ENCODE assay signal across 8 mouse cellular contexts in genomic region chr1:151499815-151500501, GRCm38 (mm10). TPM values are rescaled to one million over a fixed set of nuclear protein-coding genes. Genes with fewer than 3 reads are reported as not detected.
DNase-seq lines count a peak whose midpoint lies in the region; ATAC-seq and TF ChIP-seq lines count a peak whose summit lies in the region.

No protein-coding gene starts in this region.

- no peaks in the 10 kb centered on the region for H3K27me3 ChIP-seq in ES-Bruce4 (ENCODE audit: control insufficient read depth, insufficient read depth, low read length, poor library complexity, severe bottlenecking)
- H3K27me3 ChIP-seq in forebrain, embryonic 15.5 days, result no peaks in the 10 kb centered on the region
- no peaks in the 10 kb centered on the region for H3K27me3 ChIP-seq in lung, embryonic 16.5 days (ENCODE audit: control insufficient read depth, insufficient read depth, low read depth, low read length)

- intact Hi-C loops in heart, postnatal 25 days (cut with DNase I), result no loop called here

- peak; percentile 57; the same call in 1 of the 2 replicates for ATAC-seq in forebrain, embryonic 15.5 days (replicated peaks)
- peak; percentile 55 for ATAC-seq in lung, embryonic 16.5 days (ENCODE audit: low read depth)

- peak; percentile 63 for DNase-seq in cerebellum, adult 11-12 months
- DNase-seq in heart, postnatal 25 days (ENCODE audit: low spot score), result peak; percentile 34
- peak; percentile 17 to 20 for DNase-seq in layer of hippocampus, adult 8-10 months (ENCODE audit: low spot score in 2 of 2)
- peak; percentile 51 to 59 for DNase-seq in thymus, postnatal 10 days (ENCODE audit: low spot score in 2 of 2)

- 0% methylated on average over 47 of the region's 59 CpGs for WGBS in forebrain, embryonic 15.5 days
- WGBS in lung, embryonic 16.5 days, result 0% methylated on average over 58 of the region's 59 CpGs
- WGBS in olfactory bulb, adult 2 months, result under 1% methylated on average over 52 of the region's 59 CpGs

- no peak for TF ChIP-seq EP300 in ES-Bruce4 (IDR thresholded peaks at IDR 0.05; ENCODE audit: insufficient read depth, low read depth, low read length)

- no peaks in the 10 kb centered on the region for H3K9me3 ChIP-seq in ES-Bruce4 (replicated peaks; ENCODE audit: control insufficient read depth, insufficient read depth, low read length, poor library complexity, severe bottlenecking)
- no peaks in the 10 kb centered on the region for H3K9me3 ChIP-seq in forebrain, embryonic 15.5 days
- H3K9me3 ChIP-seq in lung, embryonic 16.5 days (ENCODE audit: control insufficient read depth, low read length), result no peaks in the 10 kb centered on the region

- no peak for TF ChIP-seq POLR2A in ES-Bruce4 (IDR thresholded peaks at IDR 0.05; ENCODE audit: insufficient read depth, low read length)
- TF ChIP-seq POLR2A in olfactory bulb, adult 2 months (IDR thresholded peaks at IDR 0.05; ENCODE audit: insufficient read depth, low read depth, low read length), result no peak

- no peak for TF ChIP-seq CTCF in ES-Bruce4 (IDR thresholded peaks at IDR 0.05; ENCODE audit: low read depth, low read length)
- no peak for TF ChIP-seq CTCF in olfactory bulb, adult 2 months (IDR thresholded peaks at IDR 0.05; ENCODE audit: insufficient read depth, low read depth, low read length)

- H3K9ac ChIP-seq in ES-Bruce4 (ENCODE audit: low read depth, poor library complexity, severe bottlenecking), result peak overlapping the region; percentile 89
- peak overlapping the region; percentile 97 for H3K9ac ChIP-seq in forebrain, embryonic 15.5 days (replicated peaks)
- H3K9ac ChIP-seq in lung, embryonic 16.5 days (ENCODE audit: low read length), result peak overlapping the region; percentile 97

- H3K4me3 ChIP-seq in ES-Bruce4 (ENCODE audit: low read depth, low read length), result peak overlapping the region; percentile 92
- H3K4me3 ChIP-seq in forebrain, embryonic 15.5 days, result peak overlapping the region; percentile 93
- peak overlapping the region; percentile 88 for H3K4me3 ChIP-seq in lung, embryonic 16.5 days (ENCODE audit: low read length)
- peak overlapping the region; percentile 70 for H3K4me3 ChIP-seq in olfactory bulb, adult 2 months (ENCODE audit: insufficient read depth, low read depth, low read length)

- peak overlapping the region; percentile 63 for H3K4me2 ChIP-seq in forebrain, embryonic 15.5 days (replicated peaks)
- H3K4me2 ChIP-seq in lung, embryonic 16.5 days (ENCODE audit: low read depth, low read length), result peak overlapping the region; percentile 59

- no peaks in the 10 kb centered on the region for H3K36me3 ChIP-seq in ES-Bruce4 (ENCODE audit: control insufficient read depth, insufficient read depth, low read length, poor library complexity, severe bottlenecking)
- H3K36me3 ChIP-seq in forebrain, embryonic 15.5 days, result no peaks in the 10 kb centered on the region
- no peaks in the 10 kb centered on the region; the same call in 1 of the 2 replicates for H3K36me3 ChIP-seq in lung, embryonic 16.5 days (ENCODE audit: control insufficient read depth, insufficient read depth, low read length)

- 0 out of 2 replicates have a peak overlapping the region, but pooled peaks have one; percentile 13 for H3K27ac ChIP-seq in ES-Bruce4 (ENCODE audit: insufficient read depth, low read length)
- H3K27ac ChIP-seq in forebrain, embryonic 15.5 days (replicated peaks), result peak overlapping the region; percentile 96
- peak overlapping the region; percentile 98 for H3K27ac ChIP-seq in lung, embryonic 16.5 days (ENCODE audit: low read length)
- H3K27ac ChIP-seq in olfactory bulb, adult 2 months (ENCODE audit: insufficient read depth, low read depth, low read length), result 0 out of 2 replicates have a peak overlapping the region, but pooled peaks have one; percentile 2

- peaks cover 2% of the 10 kb centered on the region for H3K4me1 ChIP-seq in ES-Bruce4 (ENCODE audit: control insufficient read depth, insufficient read depth, low read length)
- peaks cover 24% of the 10 kb centered on the region for H3K4me1 ChIP-seq in forebrain, embryonic 15.5 days
- peaks cover 20% of the 10 kb centered on the region for H3K4me1 ChIP-seq in lung, embryonic 16.5 days (replicated peaks; ENCODE audit: control insufficient read depth, insufficient read depth, low read length)
- H3K4me1 ChIP-seq in olfactory bulb, adult 2 months (ENCODE audit: control insufficient read depth, insufficient read depth, low read length), result no peaks in the 10 kb centered on the region

RNA-seq across cellular contexts. Expression of gene Rnf2, which starts 0.8 kb away (rescaled TPM):
- polyA plus RNA-seq in ES-Bruce4 (2011; ENCODE audit: insufficient read depth, insufficient read length, low read depth, missing spikeins), result 135 and 140 TPM in 2 replicates
- 104 and 111 TPM in 2 replicates for polyA plus RNA-seq in forebrain, embryonic 15.5 days (2015; fragmentation: Nextera tagmentation; extraction: Ambion mirVana)
- 10 to 100 TPM; 15.6 to 18.3 TPM for total RNA-seq in heart, postnatal 25 days (2021)
- total RNA-seq in layer of hippocampus, adult 8-10 months (2022), result 10 to 100 TPM; 37.2 to 44.4 (median 40.6) TPM
- polyA plus RNA-seq in lung, embryonic 16.5 days (2015; fragmentation: Nextera tagmentation; extraction: Ambion mirVana), result 84.2 and 85.3 TPM in 2 replicates
- not detected in 2 replicates for polyA plus RNA-seq in olfactory bulb, adult 2 months (2012; ENCODE audit: insufficient read depth, insufficient read length, low replicate concordance, missing spikeins)

Comparison
In these comparisons a context has a peak if more than half of its experiments do, and no peak if none do; other contexts are left out.
1. Peak in every context shown above with its lines: DNase-seq, ATAC-seq, H3K4me3 ChIP-seq and H3K27ac ChIP-seq.
2. H3K27ac ChIP-seq: peak in every context shown above with its lines; median percentile 98 in lung, embryonic 16.5 days; 96 in forebrain, embryonic 15.5 days; 13 in ES-Bruce4; 2 in olfactory bulb, adult 2 months.